Mouse (Mus musculus): ENCODE results near the gene Map2k2. TPM values are rescaled to one million over a fixed set of nuclear protein-coding genes. Genes with fewer than 3 reads are reported as not detected.
"Not testable (repeated sequence)": the region's sequence is repeated elsewhere in the genome, so short reads cannot be mapped to it uniquely, and the experiment has no call there.

Map2k2 gene
- polyA plus RNA-seq, 1 experiment from 2014 or later = 151 TPM

DNA sequence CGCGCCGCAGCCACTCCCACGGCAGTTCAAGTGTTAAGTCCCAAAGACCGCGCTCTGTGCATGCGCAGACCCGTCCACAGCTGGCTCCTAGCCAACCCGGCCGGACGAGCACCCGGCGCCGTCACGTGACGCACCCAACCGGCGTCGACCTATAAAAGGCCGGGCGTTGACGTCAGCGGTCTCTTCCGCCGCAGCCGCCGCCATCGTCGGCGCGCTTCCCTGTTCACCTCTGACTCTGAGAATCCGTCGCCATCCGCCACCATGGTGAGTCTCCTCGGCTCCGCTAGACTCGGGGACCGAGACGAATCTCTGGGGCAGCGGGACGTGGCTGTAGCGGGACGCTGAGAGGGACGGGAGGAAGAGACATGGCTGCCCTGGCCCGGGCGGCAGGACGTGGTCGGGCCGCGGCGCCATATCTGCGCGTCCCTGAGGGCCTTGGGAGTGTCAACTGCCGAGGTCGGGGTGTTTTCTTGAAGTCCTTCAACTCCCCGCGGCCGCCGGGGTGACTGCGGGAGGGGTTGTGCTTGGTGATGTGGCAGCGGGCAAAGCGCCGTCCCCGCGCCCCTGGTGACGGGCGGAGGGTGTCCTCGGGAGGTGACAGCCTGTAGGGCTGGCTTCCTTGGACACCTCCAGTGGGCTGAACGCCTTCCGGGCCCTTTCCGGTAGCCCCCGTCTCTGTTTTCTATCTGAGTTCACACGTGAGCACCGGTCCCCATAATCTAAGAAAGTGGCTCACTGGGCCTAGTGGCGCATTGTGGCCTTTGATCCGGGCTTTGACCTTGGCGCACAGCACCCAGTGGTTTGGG is 71.0 kb downstream of the Map2k2 start, which contains the start of gene Eef2:
Gene Eef2, plus strand, starts transcription at position 166 of the 806 bp plus-strand sequence.
- H3K4me3 ChIP-seq (ENCODE audit: low read length) = peak within 1 kb of the TSS; percentile 81
- no peaks in the 10 kb centered on the region for H3K27me3 ChIP-seq (ENCODE audit: control insufficient read depth, insufficient read depth, low read depth, low read length)
- H3K36me3 ChIP-seq (ENCODE audit: control insufficient read depth, insufficient read depth, low read length) = peaks cover 41% of the 10 kb centered on the region
- 0% methylated on average over 75 of the region's 77 CpGs for whole genome bisulfite sequencing
- peak within 1 kb of the TSS; percentile 90 for H3K4me2 ChIP-seq (ENCODE audit: low read depth, low read length)
- H3K9me3 ChIP-seq (ENCODE audit: control insufficient read depth, low read length) = no peaks in the 10 kb centered on the region
- peak within 1 kb of the TSS; percentile 96 for H3K9ac ChIP-seq (ENCODE audit: low read length)
- peak within 1 kb of the TSS; percentile 87 for H3K27ac ChIP-seq (ENCODE audit: low read length)
- peaks cover 36% of the 10 kb centered on the region for H3K4me1 ChIP-seq (replicated peaks; ENCODE audit: control insufficient read depth, insufficient read depth, low read length)
- ATAC-seq (ENCODE audit: low read depth) = peak; percentile 87

DNA sequence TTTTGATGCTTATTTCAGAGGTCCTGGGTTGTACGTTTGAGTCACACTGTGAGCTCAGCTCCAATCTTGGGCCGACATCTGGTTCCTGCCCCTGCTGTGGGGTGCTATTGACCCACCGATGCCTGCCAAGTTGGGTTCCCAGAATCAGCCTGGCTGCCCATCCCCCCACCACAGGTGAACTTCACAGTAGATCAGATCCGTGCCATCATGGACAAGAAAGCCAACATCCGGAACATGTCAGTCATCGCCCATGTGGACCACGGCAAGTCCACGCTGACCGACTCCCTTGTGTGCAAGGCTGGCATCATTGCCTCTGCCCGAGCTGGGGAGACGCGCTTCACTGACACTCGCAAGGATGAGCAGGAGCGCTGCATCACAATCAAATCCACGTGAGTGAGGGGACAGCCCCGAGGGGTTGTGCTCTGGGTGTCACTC is 71.8 kb downstream of the Map2k2 start:
- Histone ChIP-seq H3K36me3 (ENCODE audit: control insufficient read depth, insufficient read depth, low read length) (peaks cover 50% of the 10 kb centered on the region), H3K4me1 (replicated peaks; ENCODE audit: control insufficient read depth, insufficient read depth, low read length) (peaks cover 38% of the 10 kb centered on the region), H3K27ac (ENCODE audit: low read length) (peak overlapping the region; percentile 87), H3K9ac (ENCODE audit: low read length) (peak overlapping the region; percentile 96), H3K4me2 (ENCODE audit: low read depth, low read length) (peak overlapping the region; percentile 90), H3K4me3 (ENCODE audit: low read length) (peak overlapping the region; percentile 81), H3K27me3 (ENCODE audit: control insufficient read depth, insufficient read depth, low read depth, low read length) (no peaks in the 10 kb centered on the region), H3K9me3 (ENCODE audit: control insufficient read depth, low read length) (no peaks in the 10 kb centered on the region)
- ATAC-seq (ENCODE audit: low read depth) = no peak
- 6% methylated on average over 16 of the region's 16 CpGs for WGBS

GRCm38 (mm10) chr10:81177958-81178712 is 72.4 kb downstream of the Map2k2 start:
- no peak for ATAC-seq (ENCODE audit: low read depth)
- Histone ChIP-seq H3K27me3 (ENCODE audit: control insufficient read depth, insufficient read depth, low read depth, low read length) (no peaks in the 10 kb centered on the region), H3K4me2 (ENCODE audit: low read depth, low read length) (peak overlapping the region; percentile 90), H3K4me1 (replicated peaks; ENCODE audit: control insufficient read depth, insufficient read depth, low read length) (peaks cover 38% of the 10 kb centered on the region), H3K36me3 (ENCODE audit: control insufficient read depth, insufficient read depth, low read length) (peaks cover 50% of the 10 kb centered on the region), H3K9me3 (ENCODE audit: control insufficient read depth, low read length) (no peaks in the 10 kb centered on the region), H3K9ac (ENCODE audit: low read length) (peak overlapping the region; percentile 96), H3K27ac (ENCODE audit: low read length) (no peak overlapping the region), H3K4me3 (ENCODE audit: low read length) (peak overlapping the region; percentile 81)
- WGBS = 40% methylated on average over 14 of the region's 14 CpGs

GRCm38 (mm10) chr10:81178927-81179326 is 73.2 kb downstream of the Map2k2 start:
- no peak overlapping the region for H3K9ac ChIP-seq (ENCODE audit: low read length)
- 87% methylated on average over 11 of the region's 11 CpGs for WGBS
- no peak overlapping the region for H3K4me2 ChIP-seq (ENCODE audit: low read depth, low read length)
- peaks cover 38% of the 10 kb centered on the region for H3K4me1 ChIP-seq (replicated peaks; ENCODE audit: control insufficient read depth, insufficient read depth, low read length)
- H3K27ac ChIP-seq (ENCODE audit: low read length) = no peak overlapping the region
- no peak for ATAC-seq (ENCODE audit: low read depth)
- no peaks in the 10 kb centered on the region for H3K27me3 ChIP-seq (ENCODE audit: control insufficient read depth, insufficient read depth, low read depth, low read length)
- H3K4me3 ChIP-seq (ENCODE audit: low read length) = no peak overlapping the region
- peaks cover 50% of the 10 kb centered on the region for H3K36me3 ChIP-seq (ENCODE audit: control insufficient read depth, insufficient read depth, low read length)
- H3K9me3 ChIP-seq (ENCODE audit: control insufficient read depth, low read length) = no peaks in the 10 kb centered on the region

DNA sequence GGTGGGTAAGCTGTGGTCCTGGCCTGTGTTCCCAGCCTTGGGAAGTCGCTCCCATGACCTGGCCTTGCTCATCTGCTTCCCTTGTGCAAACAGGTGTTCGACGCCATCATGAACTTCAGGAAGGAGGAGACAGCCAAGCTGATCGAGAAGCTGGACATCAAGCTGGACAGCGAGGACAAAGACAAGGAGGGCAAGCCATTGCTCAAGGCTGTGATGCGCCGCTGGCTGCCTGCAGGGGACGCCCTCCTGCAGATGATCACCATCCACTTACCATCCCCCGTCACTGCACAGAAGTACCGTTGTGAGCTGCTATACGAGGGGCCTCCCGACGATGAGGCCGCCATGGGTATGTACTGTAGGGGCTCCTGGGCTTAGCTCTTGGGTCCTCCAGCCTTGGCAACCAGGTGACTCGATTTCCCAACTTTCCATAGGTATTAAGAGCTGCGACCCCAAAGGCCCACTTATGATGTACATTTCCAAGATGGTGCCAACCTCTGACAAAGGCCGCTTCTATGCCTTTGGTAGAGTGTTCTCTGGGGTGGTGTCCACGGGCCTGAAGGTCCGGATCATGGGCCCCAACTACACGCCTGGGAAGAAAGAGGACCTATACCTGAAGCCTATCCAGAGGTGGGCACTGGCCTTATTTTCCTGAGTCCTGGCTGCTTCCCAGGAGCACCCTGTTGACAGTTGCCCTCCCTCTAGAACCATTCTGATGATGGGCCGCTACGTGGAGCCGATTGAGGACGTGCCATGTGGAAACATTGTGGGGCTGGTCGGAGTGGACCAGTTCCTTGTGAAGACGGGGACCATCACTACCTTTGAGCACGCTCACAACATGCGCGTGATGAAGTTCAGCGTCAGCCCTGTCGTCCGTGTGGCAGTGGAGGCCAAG is 74.0 kb downstream of the Map2k2 start:
- Histone ChIP-seq H3K9me3 (ENCODE audit: control insufficient read depth, low read length) (no peaks in the 10 kb centered on the region), H3K9ac (ENCODE audit: low read length) (no peak overlapping the region), H3K4me2 (ENCODE audit: low read depth, low read length) (no peak overlapping the region), H3K36me3 (ENCODE audit: control insufficient read depth, insufficient read depth, low read length) (peaks cover 51% of the 10 kb centered on the region), H3K4me1 (replicated peaks; ENCODE audit: control insufficient read depth, insufficient read depth, low read length) (peaks cover 41% of the 10 kb centered on the region), H3K27me3 (ENCODE audit: control insufficient read depth, insufficient read depth, low read depth, low read length) (no peaks in the 10 kb centered on the region), H3K27ac (ENCODE audit: low read length) (no peak overlapping the region), H3K4me3 (ENCODE audit: low read length) (no peak overlapping the region)
- ATAC-seq (ENCODE audit: low read depth) = no peak
- 84% methylated on average over 32 of the region's 32 CpGs for WGBS

DNA sequence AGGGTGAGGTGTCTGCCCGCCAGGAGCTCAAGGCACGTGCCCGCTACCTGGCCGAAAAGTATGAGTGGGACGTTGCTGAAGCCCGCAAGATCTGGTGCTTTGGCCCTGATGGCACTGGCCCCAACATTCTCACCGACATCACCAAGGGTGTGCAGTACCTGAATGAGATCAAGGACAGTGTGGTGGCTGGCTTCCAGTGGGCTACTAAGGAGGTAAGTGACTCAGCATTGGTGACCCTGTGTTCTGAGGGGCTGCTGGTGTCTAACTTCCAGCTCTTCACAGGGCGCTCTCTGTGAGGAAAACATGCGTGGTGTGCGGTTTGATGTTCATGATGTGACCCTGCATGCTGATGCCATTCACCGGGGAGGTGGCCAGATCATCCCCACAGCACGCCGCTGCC is 75.2 kb downstream of the Map2k2 start:
- ATAC-seq (ENCODE audit: low read depth) = no peak
- Histone ChIP-seq H3K4me1 (replicated peaks; ENCODE audit: control insufficient read depth, insufficient read depth, low read length) (peaks cover 39% of the 10 kb centered on the region), H3K4me2 (ENCODE audit: low read depth, low read length) (no peak overlapping the region), H3K4me3 (ENCODE audit: low read length) (no peak overlapping the region), H3K9me3 (ENCODE audit: control insufficient read depth, low read length) (no peaks in the 10 kb centered on the region), H3K9ac (ENCODE audit: low read length) (no peak overlapping the region), H3K27me3 (ENCODE audit: control insufficient read depth, insufficient read depth, low read depth, low read length) (no peaks in the 10 kb centered on the region), H3K27ac (ENCODE audit: low read length) (no peak overlapping the region), H3K36me3 (ENCODE audit: control insufficient read depth, insufficient read depth, low read length) (peaks cover 56% of the 10 kb centered on the region)
- 90% methylated on average over 13 of the region's 13 CpGs for WGBS

GRCm38 (mm10) chr10:81181860-81182259 is 76.1 kb downstream of the Map2k2 start:
- not testable (repeated sequence) for H3K27me3 ChIP-seq (ENCODE audit: control insufficient read depth, insufficient read depth, low read depth, low read length); H3K27ac ChIP-seq (ENCODE audit: low read length); H3K9me3 ChIP-seq (ENCODE audit: control insufficient read depth, low read length); H3K4me2 ChIP-seq (ENCODE audit: low read depth, low read length); H3K9ac ChIP-seq (ENCODE audit: low read length); H3K4me3 ChIP-seq (ENCODE audit: low read length); ATAC-seq (ENCODE audit: low read depth)
- Histone ChIP-seq H3K36me3 (ENCODE audit: control insufficient read depth, insufficient read depth, low read length) (peaks cover 59% of the 10 kb centered on the region), H3K4me1 (replicated peaks; ENCODE audit: control insufficient read depth, insufficient read depth, low read length) (peaks cover 38% of the 10 kb centered on the region)
- 67% methylated on average over 12 of the region's 12 CpGs for WGBS

DNA sequence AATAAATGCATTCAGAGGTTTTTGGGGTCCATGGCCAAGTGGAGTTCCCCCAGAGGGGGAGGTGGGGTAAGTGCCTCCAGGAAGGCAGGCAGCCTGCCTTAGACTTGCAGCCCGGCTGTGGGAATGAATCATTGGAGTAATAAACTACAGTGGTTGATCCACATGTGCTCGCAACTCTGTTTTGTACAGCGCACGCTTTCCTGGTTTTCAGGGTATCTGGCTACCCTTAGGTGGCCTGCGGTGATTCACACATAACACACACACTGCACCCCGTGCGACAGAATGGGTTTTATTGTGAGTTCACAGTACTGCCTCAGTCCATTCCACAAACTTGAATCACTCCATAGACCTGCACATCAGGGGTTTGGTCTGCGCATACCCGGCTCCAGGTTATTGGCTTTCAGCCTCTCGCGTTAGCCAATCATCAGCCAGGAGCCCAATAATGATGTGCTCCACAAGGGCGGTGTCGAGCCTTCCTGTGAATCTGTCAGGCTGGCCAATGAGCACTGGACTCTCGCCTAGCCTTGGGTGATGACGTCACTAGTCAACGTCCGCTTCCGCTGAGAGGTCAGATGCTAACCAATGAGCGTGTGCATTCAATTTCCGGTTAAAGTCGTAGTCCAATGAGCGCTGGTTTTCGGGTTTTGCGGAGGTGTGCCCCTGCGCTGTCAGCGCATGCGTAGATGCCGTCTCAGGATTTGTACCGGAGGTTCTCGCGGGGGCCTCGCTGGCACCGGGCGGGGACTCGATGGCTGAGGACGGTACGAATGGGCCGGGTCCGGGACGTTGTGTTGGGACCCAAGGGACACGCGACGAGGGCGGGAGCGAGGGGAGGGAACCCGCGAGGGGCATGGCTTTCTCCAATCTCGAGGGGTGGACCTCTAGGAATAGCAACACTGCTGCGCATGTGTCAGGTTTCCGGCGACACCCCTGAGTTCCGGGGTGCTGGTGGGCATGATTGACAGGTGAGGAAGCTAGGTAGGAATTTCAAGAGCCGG is 76.9 kb downstream of the Map2k2 start, which contains the start of gene Dapk3:
Gene Dapk3, plus strand, starts transcription at position 670 of the 998 bp plus-strand sequence.
- Histone ChIP-seq H3K4me3 (ENCODE audit: low read length) (peak within 1 kb of the TSS; percentile 69), H3K27ac (ENCODE audit: low read length) (peak within 1 kb of the TSS; percentile 93), H3K4me1 (replicated peaks; ENCODE audit: control insufficient read depth, insufficient read depth, low read length) (peaks cover 37% of the 10 kb centered on the region), H3K9ac (ENCODE audit: low read length) (peak within 1 kb of the TSS; percentile 78), H3K4me2 (ENCODE audit: low read depth, low read length) (peak within 1 kb of the TSS; percentile 60), H3K27me3 (ENCODE audit: control insufficient read depth, insufficient read depth, low read depth, low read length) (no peaks in the 10 kb centered on the region), H3K36me3 (ENCODE audit: control insufficient read depth, insufficient read depth, low read length) (peaks cover 59% of the 10 kb centered on the region), H3K9me3 (ENCODE audit: control insufficient read depth, low read length) (no peaks in the 10 kb centered on the region)
- 4% methylated on average over 53 of the region's 53 CpGs for WGBS
- ATAC-seq (ENCODE audit: low read depth) = peak; percentile 94
